Mouse (Mus musculus) liver, embryonic 11.5 days (tissue): Measurements from ENCODE around the gene Pabpn1l. TPM values are rescaled to one million over a fixed set of nuclear protein-coding genes. Genes with fewer than 3 reads are reported as not detected.

Source experiments
- ATAC-seq: fragments of 200-750 bp; cut with Nextera tagmentation; replicated peaks from 2 replicates; pipeline ENCODE4 v1.8.0; 2017; ENCODE audit warnings: moderate number of reproducible peaks, mild to moderate bottlenecking, moderate TSS enrichment, moderate library complexity; ENCODE audit not compliant: low FRiP score
- DNase-seq: peaks from one replicate; pipeline ENCODE4 v3.0.0-alpha.2; 2017; ENCODE audit warnings: low spot score
- H3K27ac ChIP-seq: fragments of 300-500 bp; sonication (generic); 2 replicates; pipeline ENCODE4 v1.5.1; 2014; ENCODE audit warnings: mild to moderate bottlenecking, low read depth, low read length, control low read depth
- H3K27me3 ChIP-seq: fragments of 300-500 bp; sonication (generic); replicated peaks from 2 replicates; pipeline ENCODE4 v1.6.1; 2014; ENCODE audit warnings: low read length, mixed read lengths; ENCODE audit not compliant: control insufficient read depth, insufficient read depth
- H3K36me3 ChIP-seq: fragments of 300-500 bp; sonication (generic); 2 replicates; pipeline ENCODE4 v1.6.1; 2014; ENCODE audit warnings: mild to moderate bottlenecking, low read length, moderate library complexity, mixed read lengths; ENCODE audit not compliant: control insufficient read depth, insufficient read depth
- H3K4me1 ChIP-seq: fragments of 300-500 bp; sonication (generic); replicated peaks from 2 replicates; pipeline ENCODE4 v1.6.1; 2014; ENCODE audit warnings: low read length, mixed read lengths; ENCODE audit not compliant: control insufficient read depth, insufficient read depth
- H3K4me2 ChIP-seq: fragments of 300-500 bp; sonication (generic); 2 replicates; pipeline ENCODE4 v1.6.1; 2014; ENCODE audit warnings: mild to moderate bottlenecking, control low read depth, moderate library complexity
- H3K4me3 ChIP-seq: fragments of 300-500 bp; sonication (generic); 2 replicates; pipeline ENCODE4 v1.5.1; 2014; ENCODE audit warnings: low read depth, low read length, control low read depth
- H3K9ac ChIP-seq: fragments of 300-500 bp; sonication (generic); 2 replicates; pipeline ENCODE4 v1.6.1; 2014; ENCODE audit warnings: low read depth, low read length, control low read depth
- H3K9me3 ChIP-seq: fragments of 300-500 bp; sonication (generic); 2 replicates; pipeline ENCODE4 v1.6.1; 2016; ENCODE audit warnings: low read length, inconsistent platforms, mixed read lengths; ENCODE audit not compliant: control insufficient read depth
- WGBS: fragments of 180-500 bp; shearing (Covaris S2); extraction: QIAGEN DNeasy Blood & Tissue Kit; methylation state at CpG from one replicate; pipeline ENCODE4 v1.1.7; 2014; 5-methylcytosine and 5-hydroxymethylcytosine counted together
- polyA plus RNA-seq: library from polyadenylated mRNA; unstranded; fragments of >200 nt; fragmentation: Nextera tagmentation; extraction: Ambion mirVana; gene quantifications from 2 replicates; pipeline ENCODE4 v1.2.1, GENCODE M21; 2014

Pabpn1l gene
- polyA plus RNA-seq: not detected in 2 replicates

DNA sequence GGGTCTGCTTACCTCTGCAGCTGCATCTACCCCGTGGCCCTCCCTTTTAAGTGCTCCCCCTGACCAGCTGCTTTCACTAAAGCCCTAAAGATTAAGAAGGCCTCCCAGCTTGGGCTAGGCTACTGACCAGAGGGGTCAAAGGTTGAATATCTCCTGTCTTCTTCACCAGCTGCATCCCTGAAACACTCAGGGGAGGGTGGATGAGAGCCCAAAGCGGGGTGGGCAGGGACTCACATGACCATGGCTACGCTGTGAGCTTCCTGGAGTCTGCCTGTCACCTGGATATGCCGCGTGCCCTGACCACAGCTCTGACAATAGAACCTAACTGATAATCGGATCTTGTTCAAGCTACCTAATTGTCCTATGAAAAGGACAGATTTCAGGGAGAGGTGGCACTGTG, at the start of gene Pabpn1l:
Pabpn1l (minus strand) TSS at position 13 of the 400 bp plus-strand sequence.
- no peak within 1 kb of the TSS for H3K27ac ChIP-seq
- WGBS: 67% methylated on average over 6 of the region's 6 CpGs
- H3K4me2 ChIP-seq: no peak within 1 kb of the TSS
- no peaks in the 10 kb centered on the region for H3K27me3 ChIP-seq
- H3K36me3 ChIP-seq: no peaks in the 10 kb centered on the region
- peaks cover 25% of the 10 kb centered on the region for H3K4me1 ChIP-seq
- H3K9me3 ChIP-seq: no peaks in the 10 kb centered on the region
- H3K4me3 ChIP-seq: no peak within 1 kb of the TSS
- ATAC-seq (no peak), DNase-seq (no peak)
- no peak within 1 kb of the TSS for H3K9ac ChIP-seq

DNA sequence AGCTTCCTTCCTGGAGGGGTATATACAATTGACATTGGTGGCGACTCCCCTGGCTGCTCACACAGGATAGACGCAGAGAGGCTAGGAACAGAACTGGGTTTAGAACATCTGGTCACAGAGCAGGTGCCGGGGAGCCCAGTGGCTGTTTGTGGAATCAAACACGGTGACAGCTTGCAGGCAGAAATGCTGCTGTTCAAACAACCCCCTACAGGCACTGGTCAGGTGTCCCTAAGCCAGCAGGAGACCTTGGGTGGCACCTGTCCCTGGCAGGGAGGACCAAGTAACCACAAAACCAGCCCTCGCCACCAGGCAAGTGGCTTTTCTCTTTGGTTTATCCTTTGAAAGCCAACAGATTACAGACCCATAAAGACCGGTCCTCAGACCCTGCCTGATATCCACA, 49.4 kb upstream of the Pabpn1l start:
- ATAC-seq (no peak), DNase-seq (no peak)
- Histone ChIP-seq H3K27ac (no peak overlapping the region), H3K4me3 (no peak overlapping the region), H3K36me3 (peaks cover 4% of the 10 kb centered on the region; the same call in 1 of the 2 replicates), H3K4me1 (peaks cover 28% of the 10 kb centered on the region), H3K27me3 (peaks cover 13% of the 10 kb centered on the region), H3K4me2 (no peak overlapping the region), H3K9ac (no peak overlapping the region), H3K9me3 (no peaks in the 10 kb centered on the region)
- 68% methylated on average over 6 of the region's 6 CpGs for WGBS

DNA sequence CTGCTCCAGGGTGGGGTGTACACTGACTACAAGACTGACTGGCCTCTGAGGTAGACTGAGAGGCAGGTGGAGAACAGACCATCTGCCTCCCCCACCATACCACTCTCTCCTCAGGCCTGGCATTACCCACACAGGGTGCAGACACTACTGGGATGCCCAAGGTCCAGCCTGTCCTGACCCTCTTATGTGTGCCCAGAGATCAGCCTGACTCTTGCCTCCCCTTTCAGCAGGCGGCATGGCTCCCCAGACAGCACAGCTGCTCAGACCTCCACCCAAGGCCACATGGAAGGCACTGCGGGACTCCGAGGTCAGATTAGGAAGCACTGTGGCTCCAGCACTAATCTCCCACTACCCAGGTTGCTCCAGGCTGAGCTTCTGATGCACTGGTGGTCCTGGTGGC, 48.2 kb upstream of the Pabpn1l start:
- no peak overlapping the region for H3K4me2 ChIP-seq
- no peak overlapping the region for H3K9ac ChIP-seq
- H3K9me3 ChIP-seq: no peaks in the 10 kb centered on the region
- H3K4me3 ChIP-seq: no peak overlapping the region
- no peak for ATAC-seq
- peaks cover 3% of the 10 kb centered on the region; the same call in 1 of the 2 replicates for H3K36me3 ChIP-seq
- no peak overlapping the region for H3K27ac ChIP-seq
- WGBS: 68% methylated on average over 3 of the region's 3 CpGs
- H3K27me3 ChIP-seq: peaks cover 4% of the 10 kb centered on the region; the same call in 1 of the 2 replicates
- peaks cover 32% of the 10 kb centered on the region for H3K4me1 ChIP-seq
- no peak for DNase-seq

DNA sequence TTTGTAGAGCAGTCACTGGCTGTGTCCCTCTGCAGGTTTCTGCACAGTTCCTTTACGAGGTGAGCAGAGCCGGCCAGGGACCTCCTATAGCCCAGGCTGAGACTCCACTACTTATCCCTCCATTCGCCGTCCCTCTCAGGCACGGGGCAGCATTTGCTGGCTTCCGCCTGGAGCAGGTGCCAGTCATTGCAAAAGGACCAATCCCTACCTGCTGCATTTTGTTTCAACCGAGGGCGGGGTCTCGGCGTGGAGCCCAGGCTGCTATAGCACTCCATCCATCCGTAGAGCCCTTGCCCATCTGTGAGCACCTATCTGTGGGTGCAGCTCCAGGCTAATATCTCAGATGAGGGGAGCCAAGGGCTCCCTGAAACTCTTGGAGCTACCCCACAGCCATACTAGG, 47.5 kb upstream of the Pabpn1l start:
- peaks cover 3% of the 10 kb centered on the region; the same call in 1 of the 2 replicates for H3K36me3 ChIP-seq
- no peak overlapping the region for H3K9ac ChIP-seq
- H3K27ac ChIP-seq: no peak overlapping the region
- H3K4me1 ChIP-seq: peaks cover 39% of the 10 kb centered on the region
- DNase-seq (no peak), ATAC-seq (no peak)
- no peak overlapping the region for H3K4me2 ChIP-seq
- H3K27me3 ChIP-seq: no peaks in the 10 kb centered on the region
- 57% methylated on average over 11 of the region's 11 CpGs for WGBS
- H3K4me3 ChIP-seq: no peak overlapping the region
- H3K9me3 ChIP-seq: no peaks in the 10 kb centered on the region

DNA sequence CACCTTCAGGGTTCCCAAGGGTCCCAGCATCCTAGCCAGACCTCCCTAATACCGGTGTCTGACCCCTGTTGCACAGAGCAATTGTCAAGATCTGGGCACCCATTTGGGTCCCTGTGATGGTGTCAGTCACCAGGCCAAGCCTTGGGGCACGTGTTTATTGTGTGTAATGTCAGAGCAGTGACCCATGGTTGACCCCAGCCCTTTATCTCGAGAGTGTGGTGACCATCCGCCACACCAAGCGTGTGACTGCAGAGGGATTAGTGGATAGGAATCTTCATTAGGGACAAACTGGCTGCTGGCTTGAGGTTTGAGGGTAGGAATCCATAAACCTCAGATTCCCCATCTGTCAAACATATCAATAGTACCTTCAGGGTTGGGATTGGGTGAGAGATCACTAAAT, 46.8 kb upstream of the Pabpn1l start:
- H3K4me3 ChIP-seq: no peak overlapping the region
- no peaks in the 10 kb centered on the region for H3K27me3 ChIP-seq
- DNase-seq (no peak), ATAC-seq (no peak)
- H3K9me3 ChIP-seq: no peaks in the 10 kb centered on the region
- H3K27ac ChIP-seq: no peak overlapping the region
- peaks cover 3% of the 10 kb centered on the region; the same call in 1 of the 2 replicates for H3K36me3 ChIP-seq
- no peak overlapping the region for H3K9ac ChIP-seq
- 52% methylated on average over 5 of the region's 5 CpGs for WGBS
- H3K4me1 ChIP-seq: peaks cover 40% of the 10 kb centered on the region
- no peak overlapping the region for H3K4me2 ChIP-seq

DNA sequence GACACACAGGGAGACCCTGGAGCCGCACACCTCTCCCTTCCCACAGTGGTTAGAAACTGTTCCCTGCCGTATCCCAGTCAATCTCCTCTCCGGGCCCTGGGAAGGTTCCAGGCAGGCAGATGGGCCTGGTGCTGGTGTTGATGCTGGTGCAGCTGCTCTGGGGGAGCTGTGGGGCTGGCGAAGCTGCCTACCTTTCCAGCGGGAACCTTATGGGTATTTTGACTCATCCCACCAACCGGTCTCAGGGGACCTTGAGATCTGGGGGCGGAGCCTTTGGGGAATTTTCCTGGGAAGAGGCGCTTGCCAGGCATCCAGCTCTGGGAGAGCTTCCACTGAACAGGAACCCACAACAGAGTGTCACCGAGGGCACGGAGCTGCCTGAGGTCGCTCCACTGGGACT, 45.3 kb upstream of the Pabpn1l start:
- whole genome bisulfite sequencing: 73% methylated on average over 11 of the region's 11 CpGs
- Histone ChIP-seq H3K4me1 (peaks cover 43% of the 10 kb centered on the region), H3K27me3 (no peaks in the 10 kb centered on the region), H3K36me3 (no peaks in the 10 kb centered on the region; the same call in 1 of the 2 replicates), H3K9me3 (no peaks in the 10 kb centered on the region), H3K27ac (no peak overlapping the region), H3K9ac (no peak overlapping the region), H3K4me3 (no peak overlapping the region), H3K4me2 (no peak overlapping the region)
- no peak for DNase-seq
- no peak for ATAC-seq

DNA sequence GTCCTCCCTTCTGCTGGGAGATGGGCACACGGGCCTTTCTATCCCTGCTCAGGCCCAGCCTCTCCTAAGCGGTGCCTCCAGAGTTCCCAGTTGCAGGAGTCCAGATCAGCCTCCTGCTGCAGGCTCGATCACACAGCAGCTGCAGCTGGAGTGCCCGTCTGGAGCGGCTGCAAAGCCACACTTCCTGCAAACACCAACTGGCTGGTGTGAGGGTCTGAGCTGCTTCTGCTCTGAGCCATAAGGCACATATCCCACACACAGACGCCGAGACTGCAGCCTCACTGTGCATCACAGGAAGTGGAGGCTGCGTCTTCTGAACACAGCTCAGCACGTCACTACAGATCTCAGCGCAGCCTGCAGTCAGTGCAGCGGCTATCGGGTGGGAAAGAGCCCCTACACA, 44.3 kb upstream of the Pabpn1l start:
- peak overlapping the region; percentile 20 for H3K9ac ChIP-seq
- 29% methylated on average over 12 of the region's 12 CpGs for WGBS
- H3K4me2 ChIP-seq: peak overlapping the region; percentile 58
- no peaks in the 10 kb centered on the region for H3K27me3 ChIP-seq
- H3K4me3 ChIP-seq: peak overlapping the region; percentile 11; the same call in 1 of the 2 replicates
- H3K4me1 ChIP-seq: peaks cover 44% of the 10 kb centered on the region
- H3K36me3 ChIP-seq: no peaks in the 10 kb centered on the region; the same call in 1 of the 2 replicates
- no peaks in the 10 kb centered on the region for H3K9me3 ChIP-seq
- DNase-seq (no peak), ATAC-seq (peak; percentile 16; the same call in 1 of the 2 replicates)
- peak overlapping the region; percentile 28 for H3K27ac ChIP-seq

DNA sequence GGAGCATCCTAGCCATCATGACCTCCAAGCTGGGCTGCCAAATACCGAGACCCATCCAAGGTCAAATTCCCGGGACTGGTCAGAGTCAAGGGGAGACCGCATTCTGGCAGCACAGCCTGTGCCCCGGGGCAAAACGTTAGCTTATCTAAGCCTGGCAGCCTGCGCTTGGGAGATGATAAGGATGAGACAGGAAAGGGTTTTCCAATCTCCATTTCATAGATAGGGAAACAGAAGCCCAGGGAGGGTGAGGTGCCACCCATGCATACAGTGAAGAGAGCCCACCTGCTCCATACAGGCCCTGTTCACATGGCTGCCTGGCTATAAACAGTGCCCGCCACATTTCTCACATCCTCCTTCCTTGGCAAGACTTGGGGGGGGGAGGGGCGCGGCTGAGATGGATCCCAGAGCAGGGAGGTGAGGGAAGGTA, 43.8 kb upstream of the Pabpn1l start:
- H3K4me1 ChIP-seq: peaks cover 49% of the 10 kb centered on the region
- H3K4me2 ChIP-seq: peak overlapping the region; percentile 58
- ATAC-seq (peak; percentile 86), DNase-seq (no peak)
- H3K36me3 ChIP-seq: no peaks in the 10 kb centered on the region; the same call in 1 of the 2 replicates
- peak overlapping the region; percentile 28 for H3K27ac ChIP-seq
- no peaks in the 10 kb centered on the region for H3K9me3 ChIP-seq
- H3K9ac ChIP-seq: no peak overlapping the region
- WGBS: 11% methylated on average over 9 of the region's 9 CpGs
- no peak overlapping the region; the same call in 1 of the 2 replicates for H3K4me3 ChIP-seq
- H3K27me3 ChIP-seq: no peaks in the 10 kb centered on the region

DNA sequence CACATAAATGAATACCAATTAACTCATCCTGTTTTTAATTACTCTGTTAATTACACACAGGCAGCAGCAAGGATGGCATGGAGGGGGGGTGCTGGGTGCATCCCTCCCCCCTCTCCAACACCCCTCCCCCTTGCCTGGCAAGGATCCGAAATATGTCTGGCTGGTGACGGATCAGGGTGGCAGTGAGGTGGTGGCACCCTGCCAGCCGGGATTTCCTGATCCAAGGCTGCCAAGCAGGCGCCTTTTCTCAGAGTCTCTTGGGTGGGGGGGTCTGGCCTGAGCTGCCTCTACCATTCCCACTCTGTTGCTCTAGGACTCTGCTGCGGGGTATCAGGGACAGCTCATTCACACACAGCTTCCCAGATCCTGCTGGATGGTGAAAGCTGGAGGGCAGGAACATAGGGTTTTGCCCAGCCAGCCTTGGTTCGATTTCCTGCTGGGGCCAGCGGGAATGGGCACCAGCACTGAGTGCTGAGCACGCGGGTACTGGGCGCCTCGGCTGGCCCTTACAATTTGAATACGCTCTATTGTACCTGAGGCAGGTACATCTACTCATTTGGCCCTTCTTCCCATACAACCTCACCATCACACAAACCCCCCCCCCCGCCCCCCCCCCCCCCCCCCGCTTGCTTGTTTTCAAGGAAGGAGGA, 43.3 kb upstream of the Pabpn1l start:
- no peaks in the 10 kb centered on the region for H3K27me3 ChIP-seq
- H3K9ac ChIP-seq: no peak overlapping the region
- H3K27ac ChIP-seq: no peak overlapping the region
- no peak for ATAC-seq
- no peaks in the 10 kb centered on the region; the same call in 1 of the 2 replicates for H3K36me3 ChIP-seq
- DNase-seq: no peak
- peaks cover 50% of the 10 kb centered on the region for H3K4me1 ChIP-seq
- peak overlapping the region; percentile 4; the same call in 1 of the 2 replicates for H3K4me2 ChIP-seq
- 64% methylated on average over 13 of the region's 14 CpGs for WGBS
- no peaks in the 10 kb centered on the region for H3K9me3 ChIP-seq
- H3K4me3 ChIP-seq: no peak overlapping the region
